Comparison of ENCODE assay signal across 9 mouse cellular contexts in genomic region chr16:20032328-20033081, GRCm38 (mm10). TPM values are rescaled to one million over a fixed set of nuclear protein-coding genes. Genes with fewer than 3 reads are reported as not detected.
DNase-seq lines count a peak whose midpoint lies in the region; ATAC-seq lines count a peak whose summit lies in the region.
"Had no signal": no experiment of that assay in that cellular context is flagged by ENCODE, and none has a peak within 500 bp of the region (broad histone marks: within the 10 kb centered on the region; RNA-seq: fewer than 3 reads in every experiment).

No protein-coding gene starts in this region.

- H3K4me2 ChIP-seq in limb, embryonic 11.5 days (ENCODE audit: low read depth, severe bottlenecking): no peak overlapping the region
- no peak overlapping the region for H3K4me2 ChIP-seq in forebrain, embryonic 15.5 days (replicated peaks)

- H3K9me3 ChIP-seq in limb, embryonic 11.5 days (ENCODE audit: control insufficient read depth, low read length): no peaks in the 10 kb centered on the region
- no peaks in the 10 kb centered on the region for H3K9me3 ChIP-seq in limb, embryonic 10.5 days (replicated peaks)
- no peaks in the 10 kb centered on the region for H3K9me3 ChIP-seq in forebrain, embryonic 15.5 days
- H3K9me3 ChIP-seq: G1E had no signal

- 85% methylated on average over 4 of the region's 4 CpGs for WGBS in limb, embryonic 11.5 days
- 83% methylated on average over 4 of the region's 4 CpGs for WGBS in limb, embryonic 10.5 days
- 76% methylated on average over 4 of the region's 4 CpGs for WGBS in forebrain, embryonic 15.5 days

- H3K27ac ChIP-seq in limb, embryonic 11.5 days (replicated peaks; ENCODE audit: low read depth, low read length): no peak overlapping the region
- H3K27ac ChIP-seq in limb, embryonic 10.5 days: no peak overlapping the region
- no peak overlapping the region for H3K27ac ChIP-seq in forebrain, embryonic 15.5 days (replicated peaks)

- intact Hi-C loops in heart, postnatal 14 days (cut with DNase I): no loop called here

- H3K4me1 ChIP-seq in limb, embryonic 11.5 days (ENCODE audit: control insufficient read depth, insufficient read depth, low read length): no peaks in the 10 kb centered on the region
- H3K4me1 ChIP-seq in limb, embryonic 10.5 days: no peaks in the 10 kb centered on the region
- no peaks in the 10 kb centered on the region for H3K4me1 ChIP-seq in forebrain, embryonic 15.5 days

- H3K4me3 ChIP-seq in limb, embryonic 11.5 days (ENCODE audit: low read depth, low read length): no peak overlapping the region
- no peak overlapping the region for H3K4me3 ChIP-seq in limb, embryonic 10.5 days
- no peak overlapping the region for H3K4me3 ChIP-seq in forebrain, embryonic 15.5 days

- ATAC-seq in limb, embryonic 11.5 days (ENCODE audit: insufficient number of reproducible peaks, low FRiP score, low TSS enrichment, low read depth): no peak
- no peak for ATAC-seq in forebrain, embryonic 15.5 days (replicated peaks)
- no peak for ATAC-seq in inflammation-experienced regulatory T-cells, adult 6 months

- H3K9ac ChIP-seq in limb, embryonic 11.5 days (ENCODE audit: low read length): no peak overlapping the region
- no peak overlapping the region for H3K9ac ChIP-seq in forebrain, embryonic 15.5 days (replicated peaks)

- no peaks in the 10 kb centered on the region for H3K27me3 ChIP-seq in limb, embryonic 11.5 days (ENCODE audit: control insufficient read depth, insufficient read depth, low read length)
- H3K27me3 ChIP-seq in limb, embryonic 10.5 days (ENCODE audit: low read depth, poor library complexity, severe bottlenecking): no peaks in the 10 kb centered on the region
- no peaks in the 10 kb centered on the region for H3K27me3 ChIP-seq in forebrain, embryonic 15.5 days

- no peaks in the 10 kb centered on the region for H3K36me3 ChIP-seq in limb, embryonic 11.5 days (ENCODE audit: control insufficient read depth, insufficient read depth, low read length)
- no peaks in the 10 kb centered on the region for H3K36me3 ChIP-seq in limb, embryonic 10.5 days
- no peaks in the 10 kb centered on the region for H3K36me3 ChIP-seq in forebrain, embryonic 15.5 days
- H3K36me3 ChIP-seq: G1E had no signal

- peak; percentile 17 for DNase-seq in limb, embryonic 11.5 days (ENCODE audit: low spot score)
- DNase-seq in limb, embryonic 10.5 days (ENCODE audit: low spot score): no peak
- DNase-seq in gastrocnemius, adult 8-10 months (ENCODE audit: low spot score in 2 of 2): peak; percentile 88 to 92
- peak; percentile 82 to 85 for DNase-seq in heart, postnatal 14 days
- DNase-seq in lung, postnatal 4 days: peak; percentile 10 to 41
- DNase-seq in frontal cortex, adult 2 months (ENCODE audit: extremely low spot score in 1 of 2, low spot score in 1 of 2): no peak

RNA-seq across cellular contexts. Expression of gene Klhl6, which starts 49.7 kb away (rescaled TPM):
- polyA plus RNA-seq in limb, embryonic 11.5 days (2014; fragmentation: Nextera tagmentation; extraction: Ambion mirVana): 4.6 and 5.0 TPM in 2 replicates
- polyA plus RNA-seq in limb, embryonic 10.5 days (2016; fragmentation: Nextera tagmentation; extraction: Ambion mirVana): 7.0 and 8.0 TPM in 2 replicates
- under 1 TPM; 0.29 to 0.59 (median 0.42) TPM for total RNA-seq in gastrocnemius, adult 8-10 months (2022)
- 1 to 10 TPM; 6.5 to 6.8 TPM for total RNA-seq in heart, postnatal 14 days (2021)
- 3.3 and 4.2 TPM in 2 replicates for polyA plus RNA-seq in forebrain, embryonic 15.5 days (2015; fragmentation: Nextera tagmentation; extraction: Ambion mirVana)
- 2.0 and 3.6 TPM in 2 replicates for polyA plus RNA-seq in frontal cortex, adult 2 months (2012; rRNA removed)
- 100 to 1,000 TPM; 205 to 255 (median 211) TPM for polyA plus RNA-seq in inflammation-experienced regulatory T-cells, adult 6 months (2017; shearing (Covaris generic))

Comparison
In these comparisons a context has a peak if more than half of its experiments do, and no peak if none do; other contexts are left out.
1. DNase-seq: peak in limb, embryonic 11.5 days (single experiment), gastrocnemius, adult 8-10 months (2 of 2), heart, postnatal 14 days (2 of 2) and lung, postnatal 4 days (2 of 2); none in limb, embryonic 10.5 days (single experiment) and frontal cortex, adult 2 months (0 of 2).
2. RNA of gene Klhl6, which starts 49.7 kb away (polyA plus RNA-seq): 205 to 255 TPM in inflammation-experienced regulatory T-cells, adult 6 months; 7.0 to 8.0 TPM in limb, embryonic 10.5 days, 4.6 to 5.0 TPM in limb, embryonic 11.5 days, 2.0 to 3.6 TPM in frontal cortex, adult 2 months and 3.3 to 4.2 TPM in forebrain, embryonic 15.5 days; every median in the first group is over 10 times any median in the second.